Mouse (Mus musculus) lung, postnatal 14 days (tissue): ENCODE data around the gene Itk.
A peak's percentile ranks its signal among the peaks of the same experiment; 100 is the strongest.
"Not testable (repeated sequence)": the region's sequence is repeated elsewhere in the genome, so short reads cannot be mapped to it uniquely, and the experiment has no call there.

ENCODE experiments used
- DNase-seq: peaks from one replicate; pipeline ENCODE4 v3.0.0; 2021

Gene Itk

DNA sequence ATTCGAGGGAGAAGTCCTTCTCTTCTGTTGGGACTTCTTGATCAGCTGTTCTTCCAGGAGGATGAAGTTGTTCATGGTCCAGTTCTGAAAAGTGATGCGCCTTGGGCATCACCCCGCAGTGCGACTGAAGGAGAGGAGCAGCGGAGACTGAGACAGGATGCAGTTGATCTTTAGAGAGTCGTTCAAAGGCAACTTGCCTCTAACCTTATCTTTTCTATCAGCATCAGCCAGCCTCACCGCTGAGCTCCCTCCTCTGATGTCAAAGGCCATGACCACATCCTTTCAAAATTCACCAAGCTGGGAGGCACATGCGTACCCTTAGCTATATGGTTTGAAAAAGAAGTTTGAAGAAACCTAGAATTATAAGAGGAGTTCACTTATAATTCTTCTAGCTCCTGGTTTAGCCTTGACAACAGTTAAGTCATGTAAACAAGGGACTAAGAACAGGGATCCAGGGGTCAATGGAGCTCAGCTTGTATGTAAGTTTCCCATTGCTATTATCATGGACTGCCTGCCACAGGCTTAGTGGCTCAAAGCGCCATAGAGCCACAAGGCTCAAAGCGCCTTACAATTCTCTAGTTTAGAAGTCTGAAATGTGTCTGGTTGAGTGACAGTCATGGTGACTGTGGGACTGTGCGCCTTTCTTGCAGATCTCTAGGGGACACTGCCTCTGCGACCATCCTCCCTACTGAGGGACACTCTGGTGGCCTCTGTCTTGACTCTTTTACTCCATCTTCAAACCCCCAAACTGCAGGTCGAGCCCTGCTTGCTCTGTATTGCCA is at the start of gene Itk:
TSS of gene Itk (minus strand) at position 180 of the 782 bp plus-strand sequence.
- no peak for DNase-seq

DNA sequence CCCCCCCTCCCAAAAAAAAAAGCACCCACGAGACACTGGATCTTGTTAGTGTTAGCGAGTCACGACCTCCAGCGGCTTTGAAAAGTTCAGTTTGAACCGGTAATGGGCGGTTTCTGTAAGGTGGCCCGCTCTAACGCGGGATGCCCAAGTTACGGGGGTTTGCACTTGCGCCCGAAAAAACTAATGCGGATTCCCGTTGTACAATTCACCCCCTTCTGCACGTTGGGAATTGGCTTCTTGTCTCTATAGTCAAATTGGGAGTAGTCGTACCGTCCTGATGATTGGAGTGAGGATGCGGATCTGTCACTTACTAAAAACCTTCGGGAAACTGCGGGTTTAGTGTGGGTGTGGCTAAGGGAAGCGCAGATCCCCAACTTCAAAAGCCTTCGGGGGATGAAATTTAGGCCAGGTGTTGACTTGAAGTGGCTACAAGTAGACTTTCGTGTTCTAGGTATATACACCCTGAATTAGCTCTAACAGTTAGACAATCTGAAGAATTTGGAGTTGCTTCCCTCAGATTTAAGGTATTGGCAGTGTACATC is 48.2 kb upstream of the Itk start:
- DNase-seq: no peak

DNA sequence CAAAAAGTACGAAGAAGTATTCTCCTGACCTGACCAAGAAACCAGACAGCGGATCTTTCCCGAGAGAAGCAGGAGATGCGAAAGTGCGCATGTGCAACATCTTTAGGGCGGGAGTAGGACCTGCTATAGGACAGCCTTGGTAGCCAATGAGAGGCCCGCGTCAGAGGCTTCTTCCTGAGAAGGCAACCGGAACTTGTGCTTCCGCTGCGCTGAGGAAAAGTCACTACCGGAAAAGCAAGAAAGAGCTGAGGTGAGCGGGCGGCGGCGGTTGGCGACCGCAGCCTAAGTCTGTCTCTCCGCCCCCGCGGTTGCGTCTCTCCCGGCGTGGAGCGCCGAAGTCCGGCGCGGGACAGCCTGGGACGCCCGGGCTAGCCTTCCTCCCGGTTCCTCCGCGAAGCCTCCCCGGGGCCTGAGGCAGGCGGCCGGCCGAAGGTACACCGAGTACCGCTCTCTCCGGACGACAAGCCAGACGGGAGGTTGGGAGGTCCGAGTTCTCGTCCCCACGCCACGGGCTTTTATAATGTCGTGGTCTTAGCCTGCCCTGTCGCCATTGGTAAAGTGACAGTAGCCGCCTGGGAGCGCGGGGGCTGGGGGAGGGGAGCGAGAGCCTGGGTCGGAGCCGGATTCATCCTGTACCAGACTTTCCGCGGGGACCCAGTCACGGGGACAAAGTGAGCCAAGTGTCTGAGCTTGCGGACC is 47.6 kb upstream of the Itk start, which contains the start of gene Med7:
TSS of gene Med7 (plus strand) at position 166 of the 699 bp plus-strand sequence.
- peak; percentile 95 for DNase-seq

DNA sequence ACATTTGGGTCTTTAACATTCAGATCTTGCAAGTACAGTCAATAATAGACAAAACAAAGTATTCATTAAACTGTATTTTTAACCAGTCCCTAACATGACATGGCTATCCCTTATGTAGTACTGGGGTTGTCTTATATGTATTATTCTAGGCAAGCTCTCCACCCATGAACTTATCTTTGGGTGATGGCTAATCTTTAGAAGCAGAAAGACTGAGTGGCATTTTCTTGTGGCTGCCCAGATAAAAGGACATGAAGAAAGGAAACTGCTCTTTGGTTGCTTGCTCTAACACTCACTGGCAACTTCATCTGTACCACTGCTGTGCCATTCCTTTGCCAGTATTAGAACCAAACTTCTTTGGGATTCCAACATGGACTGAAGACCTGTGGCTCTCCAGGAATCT is 46.0 kb upstream of the Itk start:
- no peak for DNase-seq

DNA sequence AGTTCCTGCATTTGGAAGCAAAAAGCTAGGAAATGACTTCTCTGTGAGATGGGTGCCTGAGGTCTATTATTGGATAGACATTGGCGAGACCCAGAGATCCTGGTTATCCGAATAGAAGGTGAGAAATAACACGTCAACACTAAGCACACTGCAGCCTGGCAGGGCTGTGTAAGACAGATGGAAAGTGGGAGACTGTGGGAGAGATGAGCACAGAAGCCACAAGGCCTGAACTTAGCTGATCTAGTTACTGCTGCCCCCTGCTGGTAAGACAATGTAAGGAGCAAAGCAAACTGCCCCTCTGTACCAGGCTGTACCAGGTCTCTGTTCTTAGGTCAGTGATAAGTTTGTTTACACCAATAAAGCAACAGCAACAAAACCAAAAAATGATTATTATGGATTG is 41.8 kb upstream of the Itk start:
- DNase-seq: peak; percentile 84

DNA sequence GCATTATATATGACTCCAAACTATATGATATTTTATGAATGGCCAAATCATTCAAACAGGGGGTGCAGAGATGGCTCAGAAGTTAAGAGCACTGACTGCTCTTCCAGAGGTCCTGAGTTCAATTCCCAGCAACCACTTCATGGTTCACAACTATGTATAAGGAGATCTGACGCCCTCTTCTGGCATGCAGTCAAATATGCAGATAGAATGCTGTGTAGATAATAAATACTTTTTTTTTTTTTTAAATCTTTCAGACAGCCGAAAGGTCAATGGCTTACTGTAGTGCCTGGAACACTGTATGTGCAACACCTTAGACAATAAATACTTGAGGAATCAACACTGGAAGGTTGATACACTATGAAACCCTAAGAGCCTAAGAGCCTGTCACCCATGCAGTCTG is 40.8 kb upstream of the Itk start:
- DNase-seq: no peak

DNA sequence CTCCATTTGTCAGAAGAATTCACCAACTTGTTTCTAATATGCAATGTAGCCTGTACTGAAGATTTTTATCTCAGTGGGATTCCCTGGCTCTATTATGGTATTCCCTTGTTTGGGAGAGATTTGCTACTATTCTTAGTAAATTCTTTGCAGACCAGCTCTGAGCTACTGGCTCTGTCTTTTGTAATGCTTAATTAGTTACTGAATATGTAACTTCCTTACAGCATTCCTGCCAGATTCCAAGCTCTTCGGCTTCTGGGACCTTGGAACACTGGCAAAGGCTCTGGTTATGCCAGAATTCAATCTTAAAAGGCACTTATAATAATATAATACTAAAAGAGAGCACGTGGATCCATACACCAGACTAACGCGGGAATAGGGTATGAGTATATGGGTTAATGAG is 38.8 kb upstream of the Itk start:
- not testable (repeated sequence) for DNase-seq

DNA sequence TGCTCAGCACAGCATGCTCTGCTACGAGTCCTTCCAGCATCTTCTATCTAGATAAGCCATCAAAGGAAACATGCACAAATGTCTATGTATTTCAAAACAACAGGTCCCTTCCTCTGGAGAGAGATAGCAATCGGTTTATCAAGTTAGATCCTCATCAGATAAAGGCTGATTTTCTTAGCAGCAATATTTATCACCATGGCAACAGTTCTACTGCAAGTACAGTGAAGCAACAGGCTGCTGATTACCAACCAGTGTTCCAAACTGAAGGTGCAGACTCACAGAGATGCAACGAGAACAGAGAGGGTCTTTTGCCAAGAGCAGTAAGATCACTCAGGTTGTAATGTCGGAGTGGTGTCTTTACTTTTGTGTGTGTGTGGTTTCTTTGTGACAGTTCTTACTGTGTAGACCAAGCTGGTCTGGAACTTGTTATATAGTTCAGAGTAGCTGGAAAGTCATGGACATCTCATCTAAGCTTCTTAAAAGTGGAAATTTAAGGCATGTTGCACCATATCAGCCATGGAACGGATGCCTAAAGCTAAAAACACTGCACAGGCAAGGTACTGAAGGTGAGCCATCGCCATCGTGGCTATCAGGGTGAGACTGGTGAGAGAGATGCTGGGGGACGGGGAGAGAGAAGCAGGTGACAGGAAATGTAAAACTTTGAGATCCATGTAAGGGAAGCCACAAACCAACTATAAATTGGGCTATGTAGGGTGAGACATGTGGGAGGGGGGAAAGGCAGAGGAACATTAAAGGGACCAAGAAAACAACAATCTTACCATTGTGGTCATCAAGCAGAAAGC is 32.0 kb upstream of the Itk start:
- DNase-seq: no peak

DNA sequence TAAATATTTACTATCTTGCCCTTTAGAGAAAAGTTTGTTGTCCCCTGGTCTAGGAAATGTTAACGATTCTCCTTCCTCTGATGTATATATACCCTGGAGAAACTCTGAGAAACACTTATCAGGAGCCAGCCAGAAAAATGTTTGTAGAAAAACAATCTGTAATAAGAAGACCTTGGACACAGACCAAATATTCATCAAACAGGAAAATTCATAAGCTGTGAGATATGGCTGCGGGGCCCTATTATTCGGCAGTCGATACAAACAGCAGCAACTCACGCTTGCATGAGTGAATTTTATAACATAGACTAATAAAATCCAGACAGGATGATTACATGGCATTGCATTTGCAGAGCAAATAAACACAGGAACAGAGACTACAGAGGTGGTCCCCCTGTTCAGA is 29.5 kb upstream of the Itk start:
- no peak for DNase-seq

DNA sequence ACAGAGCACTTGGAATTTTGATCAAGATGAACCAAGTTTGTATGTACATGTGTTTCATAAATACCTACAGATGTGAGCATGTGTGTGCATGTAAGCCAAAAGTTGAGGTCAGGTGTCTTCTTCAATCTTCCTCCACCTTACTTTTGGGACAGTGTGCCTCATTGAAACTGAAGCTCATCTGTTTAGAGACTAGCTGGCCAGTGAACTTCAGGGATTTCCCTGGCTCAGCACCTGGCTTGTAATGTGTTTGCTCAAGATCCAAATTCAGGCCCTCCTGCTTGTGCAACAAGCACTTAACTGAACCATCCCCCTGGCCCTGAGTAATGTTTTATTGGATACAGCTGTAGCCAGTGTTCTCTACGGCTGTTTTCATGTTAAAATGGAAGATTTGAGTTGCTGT is 29.1 kb upstream of the Itk start:
- no peak for DNase-seq

DNA sequence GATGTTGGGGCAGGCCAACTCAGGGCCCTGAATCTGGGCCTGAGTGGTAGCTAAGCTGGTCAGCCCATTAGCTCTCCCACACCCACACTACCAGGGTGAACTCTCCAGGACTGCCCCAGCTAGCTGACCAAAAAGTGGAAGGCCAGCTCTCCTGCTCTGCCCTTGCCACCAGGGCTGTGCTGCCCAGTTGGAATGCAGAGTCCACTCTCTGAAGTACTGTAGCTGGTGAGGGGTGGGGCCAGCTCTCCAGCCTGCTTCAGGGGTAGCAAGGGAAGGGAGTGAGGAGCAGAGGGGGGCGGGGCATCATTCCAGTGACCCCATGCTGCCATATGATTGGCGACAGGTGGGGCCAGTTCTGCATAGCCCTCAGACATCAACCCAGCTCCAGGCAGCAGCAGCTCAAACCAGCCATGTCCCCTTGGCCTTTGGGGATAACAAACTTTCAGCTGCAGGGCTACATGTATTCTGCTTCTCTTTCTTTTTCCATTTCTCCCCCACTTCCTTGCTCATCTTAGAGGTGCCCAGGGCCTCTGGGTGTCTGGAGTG is 20.8 kb upstream of the Itk start:
- DNase-seq: no peak

DNA sequence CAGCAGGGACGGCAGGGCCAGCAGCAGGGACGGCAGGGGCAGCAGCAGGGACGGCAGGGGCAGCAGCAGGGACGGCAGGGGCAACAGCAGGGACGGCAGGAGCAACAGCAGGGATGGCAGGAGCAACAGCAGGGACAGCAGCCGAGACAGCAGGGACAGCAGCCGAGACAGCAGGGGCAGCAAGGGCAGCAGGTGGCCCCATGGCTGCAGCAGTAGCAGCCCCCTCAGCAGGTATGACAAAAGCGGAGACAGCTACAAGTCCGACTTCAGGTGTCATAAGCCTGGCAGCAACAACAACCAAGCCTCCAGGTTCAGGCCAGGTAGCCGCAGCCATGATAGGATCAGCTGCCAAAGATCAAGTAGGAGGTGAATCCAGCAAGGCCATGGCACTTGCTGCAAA is 17.4 kb upstream of the Itk start:
- no peak for DNase-seq

DNA sequence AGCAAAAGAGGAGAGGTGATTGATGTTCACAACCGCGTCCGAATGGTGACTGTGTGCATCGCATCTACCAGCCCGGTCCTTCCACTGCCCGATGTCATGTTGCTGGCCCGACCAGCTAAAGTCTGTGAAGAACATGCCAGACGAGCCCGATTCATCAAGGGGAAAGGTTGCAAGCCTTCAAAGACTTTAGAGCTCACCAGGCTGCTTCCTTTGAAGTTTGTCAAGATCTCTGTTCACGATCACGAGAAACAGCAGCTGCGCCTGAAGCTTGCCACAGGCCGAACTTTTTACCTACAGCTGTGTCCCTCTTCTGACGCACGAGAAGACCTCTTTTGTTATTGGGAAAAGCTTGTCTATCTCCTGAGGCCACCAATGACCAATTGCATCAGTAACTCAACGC is 15.7 kb upstream of the Itk start:
- DNase-seq: no peak

DNA sequence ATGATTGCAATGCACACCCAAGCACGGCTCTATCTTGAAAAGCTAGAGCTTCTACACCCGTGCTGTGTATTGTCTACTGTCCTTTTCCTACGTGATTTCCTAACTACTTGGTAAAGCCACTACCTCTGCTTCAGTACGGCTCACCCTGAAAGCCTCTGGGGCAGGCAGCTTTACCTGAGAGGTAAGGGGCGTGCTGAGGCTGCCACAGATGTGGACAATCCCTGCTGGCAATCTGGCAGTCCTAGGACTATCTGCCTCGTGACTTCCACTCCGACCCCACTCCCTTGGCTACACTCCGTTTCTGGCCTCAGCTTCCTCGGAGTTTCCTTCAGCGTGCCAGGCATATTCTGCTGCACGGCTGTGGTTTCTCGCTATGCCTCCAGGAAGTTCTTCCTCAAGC is 12.2 kb upstream of the Itk start:
- no peak for DNase-seq

DNA sequence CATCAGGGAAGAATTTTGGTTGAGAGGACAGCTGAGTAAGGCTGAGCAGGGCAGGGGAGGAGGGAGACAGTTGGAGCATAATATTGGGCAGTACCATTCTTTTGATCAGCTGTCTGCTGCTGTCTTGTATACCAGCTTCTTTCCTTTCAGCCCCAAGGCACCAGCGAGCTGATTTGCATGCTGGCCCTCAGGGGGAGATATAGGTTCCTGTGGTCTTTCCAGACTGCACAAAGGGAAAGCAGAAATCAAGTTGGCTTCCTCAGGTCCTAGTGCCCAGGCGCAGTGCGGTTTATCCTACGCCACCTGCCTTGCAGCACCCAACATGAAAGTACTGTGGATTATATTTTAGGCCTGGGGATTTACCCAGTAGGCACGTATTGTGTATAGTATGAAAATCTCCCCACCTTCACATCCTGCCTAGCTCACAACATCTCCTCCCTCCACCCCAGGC is 9.6 kb upstream of the Itk start:
- DNase-seq: no peak

DNA sequence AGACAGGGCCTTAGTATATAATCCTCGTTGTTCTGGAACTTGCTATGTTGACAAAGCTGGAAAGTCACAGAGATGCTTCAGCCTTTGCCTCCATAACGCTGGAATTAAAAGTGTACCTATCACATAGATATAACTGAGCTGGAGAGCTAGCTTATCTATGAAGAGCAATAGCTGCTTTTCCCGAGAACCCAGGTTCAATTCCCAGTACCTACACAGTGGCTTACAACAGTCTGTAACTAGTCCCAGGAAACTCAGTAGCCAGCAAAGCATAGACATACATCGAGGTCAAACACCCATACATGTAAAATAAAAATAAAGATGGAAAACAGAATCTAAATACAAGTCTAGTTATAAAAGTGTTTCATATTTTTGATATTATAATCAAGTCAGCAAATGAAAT is 9.2 kb upstream of the Itk start:
- no peak for DNase-seq

DNA sequence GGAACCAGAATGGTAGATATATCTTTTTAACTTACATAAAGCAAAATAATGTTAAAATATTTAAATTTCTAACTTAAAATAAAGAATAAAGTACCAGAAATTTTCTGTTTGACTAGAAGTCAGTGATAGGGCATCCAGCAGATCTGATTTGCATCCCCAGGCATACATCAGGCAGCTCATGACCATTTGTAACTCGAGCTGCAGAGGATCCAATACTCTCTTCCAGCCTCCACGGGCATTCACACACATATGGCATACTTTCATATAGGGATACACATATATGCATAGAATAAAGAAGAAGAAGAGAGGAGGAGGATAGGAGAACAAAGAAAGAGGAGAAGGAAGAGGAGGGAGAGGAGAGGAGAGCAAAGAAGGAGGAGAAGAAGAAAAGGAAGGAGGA is 8.6 kb upstream of the Itk start:
- DNase-seq: no peak

DNA sequence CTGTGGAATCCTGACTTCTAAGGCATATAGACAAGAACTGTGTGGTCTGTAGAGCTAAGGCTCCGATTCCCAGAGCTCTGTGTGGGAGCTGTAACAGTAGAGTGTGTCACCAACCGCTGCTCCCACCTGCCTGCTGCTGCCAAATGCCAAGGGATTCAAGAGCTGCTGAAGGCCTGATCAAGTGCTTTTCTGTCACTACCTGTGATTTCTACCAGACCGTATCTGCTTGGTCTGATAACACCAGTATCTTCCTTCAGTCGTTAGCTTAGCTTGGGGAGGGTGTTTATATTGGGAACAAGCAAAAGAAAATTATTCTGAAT is 7.5 kb upstream of the Itk start:
- DNase-seq: no peak

DNA sequence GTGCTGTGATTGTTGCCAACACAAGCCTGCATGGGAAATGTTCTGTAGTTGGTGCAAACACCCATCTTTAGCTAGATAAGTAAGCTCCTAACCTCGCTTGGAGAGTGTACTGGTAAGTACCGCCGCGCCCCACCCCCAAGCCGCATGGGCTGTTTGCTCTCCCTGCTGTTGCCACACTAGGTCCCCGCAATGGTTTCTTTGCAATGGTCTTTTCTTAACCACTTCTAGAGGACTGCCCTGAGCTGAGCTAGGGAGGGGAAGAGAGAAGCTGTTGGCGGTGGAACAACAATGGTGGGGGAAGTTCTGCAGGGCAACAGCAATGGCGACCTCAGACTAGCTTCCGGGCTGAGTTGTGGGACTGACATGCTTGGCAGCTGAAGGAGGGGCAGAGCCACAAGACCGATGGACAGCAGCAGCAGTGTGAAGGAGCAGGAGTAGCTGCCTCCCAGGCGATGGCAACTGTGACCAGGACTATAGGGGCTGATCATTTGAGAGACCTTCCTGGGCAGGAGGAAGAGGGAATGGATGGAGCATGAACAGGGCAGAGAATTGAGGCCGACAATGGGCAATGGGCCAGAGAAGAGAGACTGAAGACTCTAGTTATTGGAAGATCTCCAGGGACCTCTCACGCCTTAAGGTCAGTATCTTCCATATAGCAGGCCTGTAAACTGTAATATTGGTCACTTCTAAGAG is 7.0 kb upstream of the Itk start, which contains the start of gene Fam71b:
TSS of gene Fam71b (plus strand) at position 393 of the 693 bp plus-strand sequence.
- DNase-seq: no peak

DNA sequence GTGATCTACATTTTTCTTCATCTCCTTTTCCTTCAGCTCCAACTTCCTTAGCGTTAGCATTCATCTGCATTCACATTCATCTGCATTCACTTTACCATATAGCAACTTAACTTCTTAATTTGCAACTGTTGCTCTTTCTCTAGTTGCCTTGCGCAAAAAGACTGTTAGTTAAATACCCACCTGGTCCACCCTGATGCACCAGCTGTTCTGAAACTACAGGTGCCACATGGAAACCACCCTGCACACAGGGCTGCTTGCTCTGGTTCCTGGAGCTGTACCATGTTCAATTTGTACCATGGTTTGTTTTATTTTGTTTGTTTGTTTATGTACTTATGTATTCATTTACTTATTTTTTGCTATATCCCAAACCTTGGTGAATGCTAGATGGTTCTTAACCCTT is 6.4 kb upstream of the Itk start:
- DNase-seq: no peak

DNA sequence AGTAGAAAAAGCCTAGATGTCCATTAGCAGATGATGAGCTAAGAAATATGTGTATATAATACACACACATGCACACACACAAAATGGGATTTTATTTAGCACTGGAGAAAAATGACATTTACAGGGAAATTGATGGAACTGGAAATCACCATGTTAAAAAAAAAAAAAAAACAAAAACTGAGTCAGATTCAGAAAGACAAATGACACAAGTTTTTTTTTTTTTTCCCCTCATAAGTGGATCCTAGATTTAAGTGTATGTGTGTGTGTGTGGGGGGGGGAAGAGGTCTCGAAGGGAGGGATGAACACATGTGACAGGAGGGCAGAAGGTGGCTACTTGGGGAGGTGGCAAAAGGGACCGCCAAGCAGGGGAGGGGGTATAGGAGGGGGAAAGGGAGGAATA is 5.8 kb upstream of the Itk start:
- DNase-seq: no peak

DNA sequence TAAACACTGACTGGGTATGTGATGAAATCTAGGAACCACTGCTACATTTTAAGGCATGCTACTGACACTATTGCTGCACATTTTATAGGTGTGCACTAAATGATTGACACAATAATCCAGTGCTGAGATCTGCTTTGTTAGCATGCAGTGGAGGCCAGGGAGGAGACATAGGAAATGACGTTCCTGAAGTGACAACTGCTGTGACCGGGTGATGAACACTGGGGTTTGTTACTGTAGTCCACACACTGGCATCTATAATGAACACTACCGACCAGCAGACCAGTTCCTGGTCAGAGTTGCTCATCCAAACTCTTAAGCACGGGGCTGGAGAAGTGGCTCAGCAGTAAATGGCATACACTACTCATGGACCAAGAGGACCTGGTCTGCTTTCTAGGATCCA is 4.1 kb upstream of the Itk start:
- no peak for DNase-seq

DNA sequence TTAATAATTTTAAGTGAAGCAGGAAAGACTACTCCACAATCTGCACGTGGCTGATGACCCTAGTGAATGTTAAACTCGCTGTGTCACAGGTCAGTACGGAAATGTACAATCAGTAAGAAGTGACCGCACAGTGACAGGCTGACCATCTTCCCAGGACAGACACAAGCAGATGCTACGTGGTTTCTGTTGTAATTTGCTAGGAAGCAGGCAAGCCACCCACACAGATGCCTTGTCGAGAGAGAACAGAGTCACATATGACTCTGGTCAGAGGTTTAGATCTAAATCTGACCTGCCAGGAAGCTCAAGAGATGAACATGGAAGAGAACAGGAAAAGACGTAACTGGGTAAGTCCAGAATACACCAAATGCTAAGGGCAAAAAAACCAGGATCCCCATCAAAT is 3.6 kb upstream of the Itk start:
- no peak for DNase-seq
